Mouse (Mus musculus) bone marrow macrophage, adult 2 months (primary cell): Measurements from ENCODE around the gene Zdhhc1. TPM values are rescaled to one million over a fixed set of nuclear protein-coding genes. Genes with fewer than 3 reads are reported as not detected.

Source experiments
- H3K27ac ChIP-seq: 2 replicates; pipeline ENCODE4 v1.5.1; 2012; ENCODE audit warnings: low read depth, low read length; ENCODE audit not compliant: insufficient read depth
- H3K4me1 ChIP-seq: 2 replicates; pipeline ENCODE4 v1.6.1; 2012; ENCODE audit warnings: low read length; ENCODE audit not compliant: control insufficient read depth, insufficient read depth
- H3K4me3 ChIP-seq: 2 replicates; pipeline ENCODE4 v1.5.1; 2012; ENCODE audit warnings: mild to moderate bottlenecking, low read length, moderate library complexity; ENCODE audit not compliant: insufficient read depth
- CTCF ChIP-seq: IDR thresholded peaks from 2 replicates; pipeline ENCODE4 v1.5.1; 2012; ENCODE audit warnings: low read depth, mild to moderate bottlenecking, low read length, moderate library complexity
- POLR2A ChIP-seq: IDR thresholded peaks from 2 replicates; pipeline ENCODE4 v1.6.1; 2012; ENCODE audit warnings: mild to moderate bottlenecking, low read depth, low read length, borderline replicate concordance
- polyA plus RNA-seq: library from polyadenylated mRNA; stranded (reverse); fragments of >200 nt; gene quantifications from 2 replicates; pipeline ENCODE4 v1.2.4, GENCODE M21; 2012; ENCODE audit not compliant: missing spikeins, insufficient read depth, insufficient read length

Gene Zdhhc1
- polyA plus RNA-seq, 1 experiment = 16.0 TPM

DNA sequence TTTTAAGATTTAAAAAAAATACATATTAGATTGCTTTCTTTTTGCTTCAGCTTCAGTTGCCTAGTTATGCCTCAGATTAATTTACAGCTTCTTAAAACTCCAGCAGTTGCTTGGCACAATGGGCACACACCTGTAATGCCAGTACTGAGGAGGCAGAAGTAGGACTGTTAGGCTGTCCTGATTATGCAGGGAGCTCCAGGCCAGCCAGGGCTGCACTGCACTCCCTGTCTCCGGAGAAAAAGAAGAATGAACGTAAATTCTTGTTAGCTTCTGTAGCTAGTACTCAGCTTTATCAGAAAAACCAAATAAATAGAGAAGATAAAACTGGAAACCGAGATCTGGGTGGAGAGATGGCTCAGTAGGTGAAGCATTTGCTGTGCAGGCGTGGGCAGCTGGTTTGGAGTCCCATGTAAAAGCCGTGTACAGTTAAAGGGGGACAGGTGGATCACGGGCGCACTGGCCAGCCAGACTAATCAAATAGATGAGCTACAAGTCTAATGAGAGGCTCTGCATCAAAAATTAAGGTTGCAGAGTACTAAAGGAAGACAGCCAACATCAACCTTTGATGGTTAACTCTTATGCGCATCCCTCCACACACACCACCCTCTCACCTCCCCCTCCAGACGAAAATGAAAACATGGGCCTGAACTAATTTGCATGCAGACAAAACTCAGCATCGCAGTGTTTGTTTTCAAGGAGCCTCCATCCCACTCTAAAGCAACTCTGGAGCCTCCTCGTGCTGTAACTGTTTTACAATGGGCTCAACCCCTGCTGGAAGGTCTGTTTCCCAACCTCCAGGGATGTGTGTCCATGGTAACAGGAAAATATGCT lies 51.2 kb downstream of the Zdhhc1 start:
- no peaks in the 10 kb centered on the region for H3K4me1 ChIP-seq
- TF ChIP-seq CTCF = no peak
- TF ChIP-seq POLR2A = no peak
- no peak overlapping the region for H3K4me3 ChIP-seq
- no peak overlapping the region for H3K27ac ChIP-seq

DNA sequence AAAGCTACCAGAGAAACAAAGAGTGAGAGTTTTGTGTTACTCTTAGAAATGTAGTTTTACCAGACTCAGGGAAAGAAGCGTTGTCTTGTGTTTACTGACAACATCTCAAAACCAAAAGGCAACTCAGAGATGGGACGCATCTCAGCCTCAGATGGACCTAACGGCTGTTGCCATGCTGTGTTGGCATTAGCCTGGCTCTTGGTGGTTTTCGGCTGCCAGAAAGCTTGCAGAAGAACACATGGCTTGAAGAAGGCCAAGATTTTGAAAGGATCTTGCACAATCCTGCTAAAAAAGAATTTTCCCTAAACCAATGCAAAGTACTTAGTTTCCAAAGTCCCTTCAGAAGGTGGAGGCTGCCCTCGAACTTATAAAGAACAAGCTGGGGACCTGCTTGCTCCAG lies 54.0 kb downstream of the Zdhhc1 start:
- Histone ChIP-seq H3K4me1 (no peaks in the 10 kb centered on the region), H3K4me3 (no peak overlapping the region), H3K27ac (no peak overlapping the region)
- TF ChIP-seq POLR2A = no peak
- TF ChIP-seq CTCF = no peak

DNA sequence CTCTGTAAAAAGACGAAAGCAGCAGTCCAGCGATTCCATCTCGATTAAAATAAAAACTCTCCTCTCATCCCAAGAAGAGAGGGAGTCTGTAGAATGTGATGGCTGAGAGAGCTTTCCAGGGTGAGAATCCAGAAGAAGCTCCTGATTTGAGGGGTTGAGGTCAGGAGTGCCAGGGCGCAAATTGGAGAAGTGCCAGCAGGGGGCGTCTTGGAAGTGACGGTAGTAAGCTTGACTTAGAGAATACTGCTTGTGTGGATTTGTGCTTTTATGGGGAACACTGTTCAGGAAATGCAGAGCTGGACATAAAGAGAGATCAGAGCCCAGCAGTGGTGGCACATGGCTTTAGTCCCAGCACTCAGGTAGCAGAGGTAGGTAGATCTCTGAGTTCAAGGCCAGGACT lies 55.3 kb downstream of the Zdhhc1 start:
- Histone ChIP-seq H3K4me1 (no peaks in the 10 kb centered on the region), H3K4me3 (no peak overlapping the region)
- TF ChIP-seq POLR2A = no peak
- TF ChIP-seq CTCF = peak; percentile 65

DNA sequence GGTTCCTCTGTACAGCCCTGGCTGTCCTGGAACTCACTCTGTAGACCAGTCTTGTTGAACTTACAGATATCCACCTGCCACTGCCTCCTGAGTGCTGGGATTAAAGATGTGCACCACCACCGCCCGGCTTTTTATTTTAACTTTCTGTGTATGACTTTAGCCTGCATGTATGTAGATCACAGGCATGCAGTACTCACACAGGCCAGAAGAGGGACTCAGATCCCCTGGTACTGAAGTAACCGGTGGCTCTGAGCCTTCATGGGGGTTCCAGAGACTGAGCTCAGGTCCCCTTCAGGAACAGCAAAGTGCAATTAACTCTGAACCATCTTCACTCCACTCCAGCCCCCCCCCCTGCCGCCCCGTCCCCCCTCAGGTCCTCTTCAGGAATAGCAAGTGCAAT lies 57.8 kb downstream of the Zdhhc1 start:
- no peak overlapping the region for H3K27ac ChIP-seq
- H3K4me1 ChIP-seq = no peaks in the 10 kb centered on the region
- no peak overlapping the region for H3K4me3 ChIP-seq
- TF ChIP-seq CTCF (no peak), POLR2A (no peak)

More for the DNA sequence above, 55.3 kb downstream of the Zdhhc1 start:
- H3K27ac ChIP-seq = no peak overlapping the region

DNA sequence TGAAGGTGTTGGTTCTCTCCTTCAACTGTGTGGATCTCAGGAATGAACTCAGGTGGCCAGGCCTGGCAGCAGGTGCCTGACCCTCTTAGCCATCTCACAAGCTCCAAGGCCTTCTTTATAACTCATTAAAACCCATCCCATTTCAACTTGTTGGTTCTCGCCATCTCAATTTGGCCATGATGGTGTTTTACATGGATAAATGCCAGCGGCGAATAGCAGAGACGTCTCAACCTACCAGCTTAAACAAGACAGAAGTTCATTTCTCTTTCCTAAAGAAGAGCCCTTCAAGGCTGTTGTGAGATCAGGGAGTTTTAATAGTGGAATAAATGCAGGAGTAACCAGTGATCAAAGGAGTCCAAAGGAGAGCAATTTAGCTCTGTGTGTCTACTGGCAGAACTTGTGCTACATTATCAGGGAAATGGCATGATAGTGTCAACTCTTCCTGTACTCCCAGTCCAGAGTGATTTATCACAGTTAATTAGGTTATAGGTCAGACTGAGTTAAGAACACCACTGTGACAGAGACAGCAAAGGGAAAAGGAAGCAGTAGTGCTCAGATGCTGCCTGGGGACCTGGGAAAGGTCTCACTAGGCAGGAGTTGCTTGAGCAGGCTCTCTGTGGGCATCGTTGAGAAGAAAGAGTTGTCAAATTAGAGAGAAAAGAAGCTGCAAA lies 59.5 kb downstream of the Zdhhc1 start:
- Histone ChIP-seq H3K27ac (no peak overlapping the region), H3K4me1 (no peaks in the 10 kb centered on the region)
- TF ChIP-seq POLR2A = no peak
- TF ChIP-seq CTCF = no peak

DNA sequence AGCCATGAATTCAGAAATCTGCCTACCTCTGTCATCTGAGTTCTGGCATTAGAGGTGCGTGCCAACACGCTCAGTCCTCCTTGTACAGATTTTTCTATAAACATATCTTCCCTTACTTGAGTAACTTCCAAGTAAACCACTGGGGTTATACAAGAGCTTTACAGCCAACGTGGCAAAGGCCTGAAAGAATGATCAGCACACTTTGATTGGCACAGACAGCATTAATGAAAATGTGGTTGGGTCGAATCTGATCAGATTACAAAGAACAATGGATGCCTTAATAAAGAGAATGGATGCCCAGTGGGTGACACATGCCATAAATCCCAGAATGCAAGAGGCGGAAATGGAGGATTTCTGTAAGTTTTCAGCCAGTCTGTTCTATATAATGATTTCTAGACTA lies 60.5 kb downstream of the Zdhhc1 start:
- TF ChIP-seq POLR2A (no peak), CTCF (no peak)
- Histone ChIP-seq H3K4me1 (no peaks in the 10 kb centered on the region), H3K4me3 (no peak overlapping the region), H3K27ac (no peak overlapping the region)

More for the DNA sequence above, 59.5 kb downstream of the Zdhhc1 start:
- H3K4me3 ChIP-seq = no peak overlapping the region

DNA sequence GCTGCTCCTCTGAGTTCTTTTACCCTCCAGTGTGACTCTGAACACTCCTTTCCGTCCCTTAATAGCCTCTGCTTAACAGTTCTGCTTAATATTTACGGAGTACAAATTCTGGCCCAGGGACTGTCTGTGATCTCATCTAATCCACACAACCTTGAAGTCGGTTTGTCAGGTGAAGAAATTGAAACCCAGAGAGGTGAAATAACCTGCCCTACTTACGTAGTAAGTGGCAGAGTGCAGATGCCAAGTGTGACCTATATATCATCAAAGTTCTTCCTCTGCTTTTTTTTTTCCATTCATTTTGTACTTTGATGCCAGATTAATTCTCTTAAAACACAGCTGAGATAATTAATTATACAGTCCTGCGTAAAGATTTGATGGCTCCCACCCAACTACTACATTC lies 62.6 kb downstream of the Zdhhc1 start:
- Histone ChIP-seq H3K27ac (no peak overlapping the region), H3K4me1 (no peaks in the 10 kb centered on the region), H3K4me3 (no peak overlapping the region)
- TF ChIP-seq CTCF (no peak), POLR2A (no peak)

DNA sequence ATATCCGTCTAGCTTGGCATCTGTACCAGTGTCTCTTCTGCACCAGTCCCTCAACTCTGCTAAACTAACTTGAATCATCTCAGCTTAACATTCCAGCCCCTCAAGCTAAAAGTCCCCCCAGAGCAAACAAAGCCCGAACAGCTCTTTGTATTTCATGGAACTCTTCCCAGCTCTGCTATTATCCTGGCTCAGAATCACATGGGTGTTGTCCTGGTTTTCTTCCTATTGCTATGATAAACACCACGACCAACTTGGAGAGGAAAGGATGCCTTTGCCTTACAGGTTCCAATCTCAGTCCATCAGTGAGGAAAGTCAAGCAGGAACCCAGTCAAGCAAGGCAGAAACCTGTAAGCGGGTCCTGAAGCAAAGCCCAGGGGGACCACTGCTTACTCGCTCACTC lies 63.2 kb downstream of the Zdhhc1 start:
- Histone ChIP-seq H3K4me1 (no peaks in the 10 kb centered on the region), H3K4me3 (no peak overlapping the region), H3K27ac (no peak overlapping the region)
- no peak for TF ChIP-seq CTCF
- no peak for TF ChIP-seq POLR2A

DNA sequence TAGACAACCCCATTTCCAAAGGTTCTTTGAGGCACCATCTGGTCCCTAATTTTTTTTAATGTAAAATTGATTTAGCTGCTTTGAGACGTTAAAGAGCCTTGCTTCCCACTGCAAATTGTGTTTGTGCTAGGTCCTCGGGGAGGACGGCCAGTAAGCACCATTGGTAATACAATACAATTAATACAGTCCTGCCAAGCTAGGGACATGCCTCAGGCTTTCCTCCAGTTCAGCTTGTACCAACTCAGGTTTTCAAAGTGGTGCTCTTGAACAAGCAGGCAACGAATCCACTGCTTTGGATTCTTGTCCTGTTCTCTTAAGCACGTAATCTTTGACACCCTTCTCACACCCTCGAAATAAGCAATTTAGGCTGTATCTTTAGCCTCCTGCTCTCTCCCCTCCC lies 63.7 kb downstream of the Zdhhc1 start:
- Histone ChIP-seq H3K27ac (no peak overlapping the region), H3K4me3 (no peak overlapping the region), H3K4me1 (no peaks in the 10 kb centered on the region)
- TF ChIP-seq POLR2A (no peak), CTCF (no peak)
